Mouse (Mus musculus): ENCODE measurements around the gene Mapkapk3. TPM values are rescaled to one million over a fixed set of nuclear protein-coding genes. Genes with fewer than 3 reads are reported as not detected.

Mapkapk3 gene
- total RNA-seq, 2 experiments from 2014 or later: 42.8 to 55.6 TPM

DNA sequence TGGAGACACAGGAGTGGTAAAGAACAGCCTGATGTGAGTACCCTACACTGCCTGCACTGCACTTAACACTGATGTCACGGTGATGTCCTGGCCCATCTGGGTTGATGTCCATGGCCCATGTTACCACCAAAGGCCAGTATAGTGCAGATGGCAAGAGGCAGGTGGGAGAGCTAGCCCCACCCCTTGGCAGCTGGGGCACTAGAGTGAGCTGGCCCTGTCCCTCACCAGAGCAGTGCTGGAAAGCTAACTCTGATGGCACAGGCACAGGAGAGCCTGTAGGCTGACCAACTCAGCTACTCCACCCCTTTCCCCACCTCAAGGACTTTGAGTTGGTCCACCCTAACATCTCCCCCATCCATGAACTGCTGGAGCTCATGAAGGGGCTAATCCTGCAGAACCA, 65.1 kb downstream of the Mapkapk3 start:
- no peak for DNase-seq (ENCODE audit: low spot score in 2 of 2)

Small RNAs within 50 kb of the gene (microRNA-seq; reads per million reads assigned to microRNA genes)
- 0 reads per million in 2 experiments for gene Gm22238 (ENCODE audit: borderline number of aligned reads in 2 of 2)

Other genes starting within 250 kb of the Mapkapk3 start
- gene Dock3, start 58.0 kb downstream of the Mapkapk3 start, total RNA-seq (2021): 1 to 10 TPM; 3.1 to 3.7 TPM
- 1 to 10 TPM; 7.9 to 9.9 TPM for gene Cish, start 6.1 kb upstream of the Mapkapk3 start, total RNA-seq (2021)
- 10 to 100 TPM; 12.9 to 17.4 TPM for gene Hemk1, start 48.5 kb upstream of the Mapkapk3 start, total RNA-seq (2021)
- gene 6430571L13Rik, start 50.7 kb upstream of the Mapkapk3 start, total RNA-seq (2021): 1 to 10 TPM in 1 of 2 experiments, under 1 TPM in 1; 0.30 to 1.3 TPM
- gene Cacna2d2, start 109.7 kb upstream of the Mapkapk3 start, total RNA-seq (2021): 1 to 10 TPM; 5.8 to 6.9 TPM
- gene Tmem115, start 244.1 kb upstream of the Mapkapk3 start, total RNA-seq (2021): 10 to 100 TPM; 40.0 to 49.5 TPM